Mouse (Mus musculus): ENCODE results near the gene Sdf2l1. TPM values are rescaled to one million over a fixed set of nuclear protein-coding genes. Genes with fewer than 3 reads are reported as not detected.

Gene Sdf2l1
- polyA plus RNA-seq, 1 experiment from 2014 or later: 38.3 TPM

DNA sequence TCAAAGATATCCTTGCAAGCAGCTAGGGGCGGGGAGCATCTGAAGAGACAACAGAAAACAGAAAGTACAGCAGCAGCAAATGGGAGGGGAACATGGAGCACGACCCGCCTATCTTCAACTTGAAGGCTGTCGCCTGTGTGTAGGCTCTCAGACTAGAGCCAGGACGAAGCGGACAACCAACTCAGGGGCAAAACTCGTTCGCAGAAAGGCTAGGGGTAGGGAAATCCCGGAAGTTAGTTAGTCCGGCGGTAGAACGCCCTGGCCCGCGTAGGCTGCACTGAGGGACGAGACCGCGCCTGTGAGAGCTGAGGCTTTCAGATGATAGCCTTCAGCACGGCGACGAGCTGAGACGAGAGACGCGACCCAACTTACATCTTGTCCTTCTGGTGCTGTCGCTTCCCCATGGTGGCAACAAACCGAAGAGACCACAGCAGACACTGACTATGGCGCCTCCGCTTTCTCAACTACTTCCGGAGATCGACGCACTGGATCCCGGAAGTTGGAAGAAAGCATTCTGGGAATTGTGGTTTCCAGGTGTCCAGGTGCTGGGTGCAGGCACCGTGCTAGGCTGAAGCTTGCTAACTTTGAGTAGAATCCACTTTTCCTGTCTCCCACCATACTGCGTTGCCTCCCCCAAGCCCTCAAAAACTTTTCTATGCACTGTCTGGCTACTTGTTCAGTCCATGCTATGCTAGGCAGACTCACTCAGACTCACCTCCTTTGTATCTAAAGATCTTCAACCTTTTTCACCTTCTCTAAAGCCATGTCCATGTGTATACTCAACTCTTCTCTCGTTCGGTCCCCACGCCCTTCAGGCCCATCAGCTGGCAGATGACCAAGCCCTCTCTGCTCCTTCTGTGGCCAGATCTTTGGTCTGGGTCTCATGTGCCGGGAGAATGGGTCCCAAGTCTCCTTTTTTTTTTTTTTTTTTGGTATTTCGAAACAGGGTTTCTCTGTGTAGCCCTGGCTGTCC is 21.1 kb downstream of the Sdf2l1 start, which contains the start of gene Ppil2:
TSS of gene Ppil2 (minus strand) at position 487 of the 973 bp plus-strand sequence.
- Histone ChIP-seq H3K36me3 (peaks cover 20% of the 10 kb centered on the region), H3K27ac (replicated peaks) (peak within 1 kb of the TSS; percentile 69), H3K4me2 (peak within 1 kb of the TSS; percentile 67), H3K4me3 (peak within 1 kb of the TSS; percentile 72), H3K4me1 (replicated peaks) (peaks cover 11% of the 10 kb centered on the region), H3K9ac (peak within 1 kb of the TSS; percentile 65), H3K27me3 (no peaks in the 10 kb centered on the region), H3K9me3 (no peaks in the 10 kb centered on the region)
- ATAC-seq (ENCODE audit: low FRiP score, low read depth): peak; percentile 93
- 9% methylated on average over 38 of the region's 38 CpGs for WGBS

DNA sequence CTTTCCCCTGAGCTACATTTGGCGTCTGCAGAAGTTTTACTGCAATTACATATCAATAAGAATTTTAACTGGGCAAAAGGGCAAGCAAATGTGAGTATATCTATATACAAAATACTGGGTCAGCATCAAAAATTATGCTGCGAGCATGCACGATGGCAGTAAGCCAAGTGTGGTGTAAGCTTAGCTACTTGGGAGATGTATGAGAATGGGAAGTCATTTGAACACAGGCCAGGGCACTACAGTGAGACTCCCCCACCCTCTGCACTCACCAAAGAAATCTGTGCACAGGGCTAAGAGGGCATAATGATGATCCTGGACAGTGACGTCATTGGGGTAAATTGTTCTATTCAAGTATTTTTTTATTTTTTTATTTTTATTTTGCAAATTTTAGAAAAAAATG is 27.6 kb downstream of the Sdf2l1 start:
- H3K36me3 ChIP-seq: peaks cover 36% of the 10 kb centered on the region
- H3K9ac ChIP-seq: no peak overlapping the region
- no peak for ATAC-seq (ENCODE audit: low FRiP score, low read depth)
- no peak overlapping the region for H3K27ac ChIP-seq (replicated peaks)
- 79% methylated on average over 4 of the region's 4 CpGs for WGBS
- no peaks in the 10 kb centered on the region for H3K27me3 ChIP-seq
- H3K4me3 ChIP-seq: no peak overlapping the region
- H3K4me2 ChIP-seq: no peak overlapping the region
- peaks cover 7% of the 10 kb centered on the region for H3K4me1 ChIP-seq (replicated peaks)
- H3K9me3 ChIP-seq: no peaks in the 10 kb centered on the region

DNA sequence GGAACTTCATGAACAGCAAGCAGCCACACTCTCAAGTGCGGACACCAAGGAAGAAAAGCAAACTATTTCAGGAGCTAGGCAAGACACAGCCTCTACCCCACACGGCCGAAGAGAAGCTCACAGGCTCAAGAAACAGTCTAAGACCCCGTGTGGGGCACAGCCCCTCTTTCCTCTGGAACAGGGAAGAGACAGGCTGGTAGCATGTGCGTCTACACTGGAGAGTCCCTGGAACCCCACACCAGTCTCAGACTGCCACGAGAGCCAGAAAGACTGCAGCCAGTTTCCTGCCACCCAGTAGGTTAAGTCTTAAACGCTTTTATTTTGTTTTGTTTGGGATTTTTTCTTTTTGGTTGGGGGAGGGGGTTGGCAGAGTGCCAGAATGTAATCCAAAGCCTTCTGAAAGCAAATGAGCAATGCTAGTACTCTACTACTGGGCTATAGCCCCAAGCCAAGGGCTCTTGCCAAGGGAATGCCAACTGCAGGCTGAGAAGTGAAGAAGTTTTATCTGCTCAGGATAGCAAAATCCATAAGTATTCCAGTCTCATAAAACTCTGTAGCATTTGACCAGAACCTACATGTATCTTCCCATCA is 29.5 kb downstream of the Sdf2l1 start:
- Histone ChIP-seq H3K36me3 (peaks cover 40% of the 10 kb centered on the region), H3K4me3 (no peak overlapping the region), H3K27ac (replicated peaks) (no peak overlapping the region), H3K9ac (no peak overlapping the region), H3K27me3 (no peaks in the 10 kb centered on the region), H3K4me2 (no peak overlapping the region), H3K4me1 (replicated peaks) (0 out of 2 replicates have a peak, but pooled peaks cover 5% of the 10 kb centered on the region), H3K9me3 (no peaks in the 10 kb centered on the region)
- peak; percentile 59 for ATAC-seq (ENCODE audit: low FRiP score, low read depth)
- WGBS: 66% methylated on average over 7 of the region's 7 CpGs

DNA sequence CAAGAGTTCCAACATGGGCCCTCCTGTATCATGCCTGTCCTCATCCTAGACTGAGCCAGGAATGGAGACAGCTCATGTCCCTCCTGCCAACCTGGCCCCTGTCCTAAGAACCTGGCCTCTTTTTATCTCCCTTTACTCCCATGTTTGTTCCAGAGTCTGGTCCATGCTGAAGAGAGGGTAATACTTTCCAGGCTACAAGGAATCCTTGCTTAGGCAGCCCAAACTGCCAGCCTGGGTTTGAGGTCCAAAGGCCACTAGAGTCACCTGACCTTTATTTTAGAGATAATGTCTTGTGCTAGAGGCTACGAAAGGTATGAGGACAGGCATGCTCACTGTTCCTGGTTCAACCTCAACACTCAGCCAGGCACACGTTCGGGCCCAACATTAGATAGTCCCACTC is 35.2 kb downstream of the Sdf2l1 start:
- Histone ChIP-seq H3K27ac (replicated peaks) (no peak overlapping the region), H3K4me3 (no peak overlapping the region), H3K36me3 (peaks cover 62% of the 10 kb centered on the region), H3K4me2 (no peak overlapping the region), H3K9ac (no peak overlapping the region), H3K4me1 (replicated peaks) (no peaks in the 10 kb centered on the region), H3K27me3 (no peaks in the 10 kb centered on the region), H3K9me3 (no peaks in the 10 kb centered on the region)
- over 99% methylated on average over 3 of the region's 3 CpGs for WGBS
- no peak for ATAC-seq (ENCODE audit: low FRiP score, low read depth)

GRCm38 (mm10) chr16:17088346-17088745 is 43.8 kb downstream of the Sdf2l1 start:
- H3K4me1 ChIP-seq (replicated peaks): no peaks in the 10 kb centered on the region
- H3K4me2 ChIP-seq: no peak overlapping the region
- no peak for ATAC-seq (ENCODE audit: low FRiP score, low read depth)
- H3K27ac ChIP-seq (replicated peaks): no peak overlapping the region
- H3K9me3 ChIP-seq: no peaks in the 10 kb centered on the region
- WGBS: 74% methylated on average over 3 of the region's 3 CpGs
- no peak overlapping the region for H3K4me3 ChIP-seq
- peaks cover 68% of the 10 kb centered on the region for H3K36me3 ChIP-seq
- no peaks in the 10 kb centered on the region for H3K27me3 ChIP-seq
- no peak overlapping the region for H3K9ac ChIP-seq

- no peak overlapping the region for H3K4me3 ChIP-seq
- no peak overlapping the region for H3K4me2 ChIP-seq
- no peak for ATAC-seq (ENCODE audit: low FRiP score, low read depth)
- H3K9ac ChIP-seq: no peak overlapping the region
- no peaks in the 10 kb centered on the region for H3K27me3 ChIP-seq
- H3K9me3 ChIP-seq: no peaks in the 10 kb centered on the region
- no peak overlapping the region for H3K27ac ChIP-seq (replicated peaks)
- peaks cover 64% of the 10 kb centered on the region for H3K36me3 ChIP-seq
- no peaks in the 10 kb centered on the region for H3K4me1 ChIP-seq (replicated peaks)
- 71% methylated on average over 13 of the region's 13 CpGs for WGBS
Observed at GRCm38 (mm10) chr16:17086669-17087193, 45.5 kb downstream of the Sdf2l1 start.

- Histone ChIP-seq H3K4me1 (replicated peaks) (no peaks in the 10 kb centered on the region), H3K27ac (replicated peaks) (no peak overlapping the region), H3K9ac (no peak overlapping the region), H3K9me3 (no peaks in the 10 kb centered on the region), H3K36me3 (peaks cover 60% of the 10 kb centered on the region), H3K27me3 (no peaks in the 10 kb centered on the region), H3K4me2 (no peak overlapping the region), H3K4me3 (no peak overlapping the region)
- 95% methylated on average over 3 of the region's 3 CpGs for WGBS
- ATAC-seq (ENCODE audit: low FRiP score, low read depth): no peak
Observed at GRCm38 (mm10) chr16:17086241-17086640, 45.9 kb downstream of the Sdf2l1 start.

DNA sequence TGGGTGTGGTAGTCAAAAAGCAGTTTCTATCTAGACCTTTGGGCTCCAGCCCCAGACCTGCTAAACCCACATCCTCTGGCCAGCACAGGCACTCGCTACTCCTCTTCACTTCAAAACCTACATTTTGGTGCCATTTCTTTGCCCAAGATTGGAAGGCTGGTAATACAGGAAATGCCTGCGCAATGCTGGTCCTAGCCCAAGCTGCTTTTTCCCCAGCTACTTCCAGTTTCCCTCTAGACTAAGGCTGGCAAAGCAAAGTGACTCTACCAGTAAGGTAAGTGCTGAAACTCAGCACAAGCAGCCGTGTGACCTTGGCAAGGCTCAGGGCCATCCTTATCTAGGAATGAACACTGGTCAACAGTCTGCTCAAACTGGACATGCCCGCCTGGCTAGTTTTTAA is 46.5 kb downstream of the Sdf2l1 start:
- Histone ChIP-seq H3K27me3 (no peaks in the 10 kb centered on the region), H3K4me3 (no peak overlapping the region), H3K4me2 (no peak overlapping the region), H3K36me3 (peaks cover 56% of the 10 kb centered on the region), H3K27ac (replicated peaks) (no peak overlapping the region), H3K9ac (no peak overlapping the region), H3K9me3 (no peaks in the 10 kb centered on the region), H3K4me1 (replicated peaks) (no peaks in the 10 kb centered on the region)
- ATAC-seq (ENCODE audit: low FRiP score, low read depth): no peak
- 93% methylated on average over 4 of the region's 4 CpGs for WGBS

- Histone ChIP-seq H3K36me3 (peaks cover 41% of the 10 kb centered on the region), H3K4me1 (replicated peaks) (no peaks in the 10 kb centered on the region), H3K9me3 (no peaks in the 10 kb centered on the region), H3K27me3 (no peaks in the 10 kb centered on the region), H3K9ac (no peak overlapping the region), H3K4me3 (no peak overlapping the region), H3K27ac (replicated peaks) (no peak overlapping the region), H3K4me2 (no peak overlapping the region)
- ATAC-seq (ENCODE audit: low FRiP score, low read depth): no peak
- WGBS: 89% methylated on average over 6 of the region's 6 CpGs
Observed at GRCm38 (mm10) chr16:17082121-17082792, 49.9 kb downstream of the Sdf2l1 start.
